Mouse (Mus musculus): Measurements from ENCODE around the gene 4930404N11Rik.

DNA sequence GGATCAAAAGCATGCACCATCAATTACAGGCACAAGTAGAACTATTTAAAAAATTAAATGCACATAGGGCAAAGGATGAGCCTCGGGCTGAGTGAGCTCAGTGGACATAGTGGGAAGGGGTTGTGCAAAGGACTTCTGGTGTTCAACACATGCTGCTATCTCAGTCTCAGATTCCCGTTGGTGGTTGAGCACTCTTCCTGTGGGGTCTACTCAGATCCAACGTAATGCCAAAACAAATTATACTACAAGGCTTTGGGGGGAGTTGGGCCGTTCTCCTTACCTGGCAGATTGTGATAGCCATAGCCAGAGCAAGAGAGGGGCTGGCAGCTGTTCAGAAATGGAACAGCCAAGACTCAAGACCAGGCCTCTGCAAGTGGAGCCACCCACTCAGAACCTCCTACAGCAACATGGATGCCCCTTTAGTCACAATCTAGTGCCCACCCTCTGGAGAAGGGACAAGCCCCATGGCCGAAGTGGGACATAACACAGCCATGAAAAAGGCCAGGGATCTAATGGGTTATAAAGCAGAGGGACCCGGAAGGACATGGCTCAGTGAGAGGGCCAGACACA is 14.3 kb upstream of the 4930404N11Rik start:
- TF ChIP-seq POLR2A (IDR thresholded peaks at IDR 0.05; ENCODE audit: extremely low read depth, insufficient read depth, low read length): no peak
- no peak for TF ChIP-seq CTCF (IDR thresholded peaks at IDR 0.05; ENCODE audit: extremely low read depth, insufficient read depth, low read length)

Measured in cortical plate, adult 2 months (tissue).